8 mouse cellular contexts compared by ENCODE assay signal in genomic region chr11:69757303-69758089, GRCm38 (mm10). TPM values are rescaled to one million over a fixed set of nuclear protein-coding genes. Genes with fewer than 3 reads are reported as not detected.
DNase-seq lines count a peak whose midpoint lies in the region; ATAC-seq and TF ChIP-seq lines count a peak whose summit lies in the region.

No protein-coding gene starts in this region.

- H3K9ac ChIP-seq in heart, adult 2 months (ENCODE audit: low read depth, low read length), result peak overlapping the region; percentile 63
- H3K9ac ChIP-seq in CH12.LX (ENCODE audit: insufficient read depth, low read depth), result peak overlapping the region; percentile 50
- peak overlapping the region; percentile 77 for H3K9ac ChIP-seq in forebrain, embryonic 16.5 days (replicated peaks; ENCODE audit: low read depth, low read length)
- peak overlapping the region; percentile 88 for H3K9ac ChIP-seq in liver, postnatal 0 days (replicated peaks)

- no peak for TF ChIP-seq EP300 in heart, adult 2 months (IDR thresholded peaks at IDR 0.05; ENCODE audit: insufficient read depth, low read depth, low read length)
- TF ChIP-seq EP300 in CH12.LX (IDR thresholded peaks at IDR 0.05; ENCODE audit: low read length), result no peak
- TF ChIP-seq EP300 in liver, postnatal 0 days (IDR thresholded peaks at IDR 0.05; ENCODE audit: low read depth), result no peak

- no peaks in the 10 kb centered on the region for H3K79me2 ChIP-seq in heart, adult 2 months (replicated peaks; ENCODE audit: control insufficient read depth, insufficient read depth, low read length)
- H3K79me2 ChIP-seq in CH12.LX (replicated peaks; ENCODE audit: control insufficient read depth, extremely low read depth, insufficient read depth, poor library complexity, severe bottlenecking), result peaks cover 52% of the 10 kb centered on the region

- H3K27ac ChIP-seq in heart, adult 2 months, result peak overlapping the region; percentile 100
- peak overlapping the region; percentile 75 for H3K27ac ChIP-seq in CH12.LX (ENCODE audit: insufficient read depth, low read depth)
- peak overlapping the region; percentile 99 for H3K27ac ChIP-seq in forebrain, embryonic 16.5 days (ENCODE audit: low read length)
- peak overlapping the region; percentile 95 for H3K27ac ChIP-seq in liver, postnatal 0 days (ENCODE audit: low read depth)

- no peaks in the 10 kb centered on the region for H3K27me3 ChIP-seq in heart, adult 2 months (ENCODE audit: control insufficient read depth, insufficient read depth, low read length)
- H3K27me3 ChIP-seq in CH12.LX (replicated peaks), result no peaks in the 10 kb centered on the region
- no peaks in the 10 kb centered on the region for H3K27me3 ChIP-seq in forebrain, embryonic 16.5 days (replicated peaks; ENCODE audit: control insufficient read depth, insufficient read depth, low read length)
- H3K27me3 ChIP-seq in liver, postnatal 0 days (ENCODE audit: insufficient read depth, low read length), result no peaks in the 10 kb centered on the region

- peak overlapping the region; percentile 98 for H3K4me2 ChIP-seq in CH12.LX (ENCODE audit: insufficient read depth, low read depth, poor library complexity, severe bottlenecking)
- H3K4me2 ChIP-seq in forebrain, embryonic 16.5 days (ENCODE audit: low read length), result peak overlapping the region; percentile 57
- H3K4me2 ChIP-seq in liver, postnatal 0 days (ENCODE audit: low read depth, low read length), result peak overlapping the region; percentile 96

- H3K9me3 ChIP-seq in CH12.LX (replicated peaks; ENCODE audit: low read length), result no peaks in the 10 kb centered on the region
- no peaks in the 10 kb centered on the region for H3K9me3 ChIP-seq in forebrain, embryonic 16.5 days (ENCODE audit: control insufficient read depth, low read length)
- H3K9me3 ChIP-seq in liver, postnatal 0 days (ENCODE audit: low read length), result no peaks in the 10 kb centered on the region

- no peak for DNase-seq in heart, adult 2 months
- DNase-seq in heart, postnatal 4 days, result no peak
- DNase-seq in CH12.LX (ENCODE audit: extremely low read depth), result no peak
- no peak for DNase-seq in liver, postnatal 0 days
- DNase-seq in adrenal gland, postnatal 10 days, result no peak
- DNase-seq in frontal cortex, adult 2 months (ENCODE audit: extremely low spot score in 1 of 2, low spot score in 1 of 2), result no peak
- DNase-seq in Muller cell, postnatal 12 days (ENCODE audit: inconsistent ontology term), result no peak

- peak overlapping the region; percentile 55 for H3K4me3 ChIP-seq in heart, adult 2 months
- H3K4me3 ChIP-seq in CH12.LX (replicated peaks in 1 of 3; ENCODE audit: low read depth in 2 of 3, low read length in 2 of 3, poor library complexity in 1 of 3), result peak overlapping the region; percentile 55 to 60 (median 57)
- peak overlapping the region; percentile 48 for H3K4me3 ChIP-seq in forebrain, embryonic 16.5 days (replicated peaks; ENCODE audit: low read length)
- H3K4me3 ChIP-seq in liver, postnatal 0 days (ENCODE audit: low read depth, low read length), result peak overlapping the region; percentile 71

- peaks cover 4% of the 10 kb centered on the region; the same call in 1 of the 2 replicates for H3K4me1 ChIP-seq in heart, adult 2 months (ENCODE audit: control insufficient read depth, insufficient read depth, low read length)
- peaks cover 15 to 53% of the 10 kb centered on the region in 2 experiments for H3K4me1 ChIP-seq in CH12.LX (ENCODE audit: control insufficient read depth in 1 of 2, insufficient read depth in 2 of 2)
- H3K4me1 ChIP-seq in forebrain, embryonic 16.5 days (replicated peaks; ENCODE audit: control insufficient read depth, insufficient read depth, low read length), result peaks cover 48% of the 10 kb centered on the region
- H3K4me1 ChIP-seq in liver, postnatal 0 days (ENCODE audit: insufficient read depth), result peaks cover 38% of the 10 kb centered on the region

- TF ChIP-seq CTCF in heart, adult 2 months (IDR thresholded peaks at IDR 0.05), result no peak
- TF ChIP-seq CTCF in CH12.LX (conservative IDR thresholded peaks at IDR 0.05 in 1 of 2, IDR thresholded peaks at IDR 0.05 in 1 of 2; ENCODE audit: low read depth in 2 of 2, low read length in 2 of 2), result no peak
- no peak for TF ChIP-seq CTCF in liver, postnatal 0 days (IDR thresholded peaks at IDR 0.05; ENCODE audit: low read depth)

- in situ Hi-C loops in CH12.LX (cut with MboI; ENCODE audit: low pct_ligation_motif_present, low pct_unique_long_range_greater_than_20kb, low sequenced_read_pairs), result loop anchor here (5.0 kb wide), 1 partner anchor 35 kb away; no protein-coding TSS in a partner anchor

- intact Hi-C loops in heart, adult 2 months (cut with DNase I), result loop anchor here (1.0 to 2.0 kb wide), 6 partner anchors 45 to 163 kb away; partner anchors contain the start of genes Eif5a, Senp3 and Tmem256

- H3K36me3 ChIP-seq in heart, adult 2 months (ENCODE audit: control insufficient read depth, insufficient read depth, low read length), result peaks cover 7% of the 10 kb centered on the region
- peaks cover 0 to 16% of the 10 kb centered on the region in 2 experiments for H3K36me3 ChIP-seq in CH12.LX (replicated peaks in 1 of 2; ENCODE audit: control insufficient read depth in 1 of 2, insufficient read depth in 1 of 2, low read length in 1 of 2)
- H3K36me3 ChIP-seq in forebrain, embryonic 16.5 days (ENCODE audit: control insufficient read depth, insufficient read depth), result no peaks in the 10 kb centered on the region
- 0 out of 2 replicates have a peak, but pooled peaks cover 5% of the 10 kb centered on the region for H3K36me3 ChIP-seq in liver, postnatal 0 days (replicated peaks; ENCODE audit: insufficient read depth, low read length)

- no peak for TF ChIP-seq POLR2A in heart, adult 2 months (IDR thresholded peaks at IDR 0.05; ENCODE audit: insufficient read depth, low read depth, low read length)
- no peak for TF ChIP-seq POLR2A in CH12.LX (IDR thresholded peaks at IDR 0.05; ENCODE audit: low read depth, low read length)

- dilution Hi-C loops in CH12.LX (cut with MboI; ENCODE audit: extremely low pct_ligation_motif_present, extremely low pct_unique_long_range_greater_than_20kb, low sequenced_read_pairs), result no loop called here

- WGBS in heart, adult 2 months, result 29% methylated on average over 9 of the region's 9 CpGs
- WGBS in forebrain, embryonic 16.5 days, result 44% methylated on average over 9 of the region's 9 CpGs
- 45% methylated on average over 9 of the region's 9 CpGs for WGBS in liver, postnatal 0 days (ENCODE audit: insufficient replicate concordance)

- ATAC-seq in forebrain, embryonic 16.5 days, result no peak
- ATAC-seq in liver, postnatal 0 days, result no peak

- no peak for TF ChIP-seq RAD21 in CH12.LX (IDR thresholded peaks at IDR 0.05; ENCODE audit: low read depth, low read length)

RNA-seq across cellular contexts. Expression of gene Polr2a, which starts 0.9 kb away (rescaled TPM):
- 10 to 100 TPM; 25.3 to 30.4 TPM for total RNA-seq in heart, adult 2 months (2021)
- polyA plus RNA-seq in heart, adult 2 months (2012; rRNA removed), result 15.6 and 20.2 TPM in 2 replicates
- total RNA-seq in heart, postnatal 4 days (2021), result 10 to 100 TPM; 53.7 TPM
- 44.5 and 45.0 TPM in 2 replicates for total RNA-seq in CH12.LX (2012; rRNA removed)
- 10.3 and 14.8 TPM in 2 replicates for total RNA-seq in CH12.LX (2014; rRNA removed)
- polyA plus RNA-seq in CH12.LX (2012; ENCODE audit: insufficient read length, low read depth), result 137 and 162 TPM in 2 replicates
- 16.4 and 18.1 TPM in 2 replicates for polyA plus RNA-seq in forebrain, embryonic 16.5 days (2015; fragmentation: Nextera tagmentation; extraction: Ambion mirVana)
- 6.6 and 6.8 TPM in 2 replicates for polyA plus RNA-seq in liver, postnatal 0 days (2015; fragmentation: Nextera tagmentation; extraction: Ambion mirVana)
- total RNA-seq in adrenal gland, postnatal 10 days (2021), result 10 to 100 TPM; 53.9 to 67.5 TPM
- polyA plus RNA-seq in frontal cortex, adult 2 months (2012; rRNA removed), result 30.9 and 32.6 TPM in 2 replicates

RNA-seq across cellular contexts. Expression of gene Slc35g3, which starts 4.3 kb away (rescaled TPM):
- total RNA-seq in heart, adult 2 months (2021), result not detected
- 0.35 TPM in 1 of 2 replicates, not detected in the other for polyA plus RNA-seq in heart, adult 2 months (2012; rRNA removed)
- not detected for total RNA-seq in heart, postnatal 4 days (2021)
- not detected in 2 replicates for total RNA-seq in CH12.LX (2012; rRNA removed)
- total RNA-seq in CH12.LX (2014; rRNA removed), result not detected in 2 replicates
- polyA plus RNA-seq in CH12.LX (2012; ENCODE audit: insufficient read length, low read depth), result not detected in 2 replicates
- 0.16 and 0.18 TPM in 2 replicates for polyA plus RNA-seq in forebrain, embryonic 16.5 days (2015; fragmentation: Nextera tagmentation; extraction: Ambion mirVana)
- polyA plus RNA-seq in liver, postnatal 0 days (2015; fragmentation: Nextera tagmentation; extraction: Ambion mirVana), result not detected in 2 replicates
- total RNA-seq in adrenal gland, postnatal 10 days (2021), result not detected
- not detected in 2 replicates for polyA plus RNA-seq in frontal cortex, adult 2 months (2012; rRNA removed)

RNA-seq across cellular contexts. Expression of gene Zbtb4, which starts 8.2 kb away (rescaled TPM):
- 10 to 100 TPM; 42.9 to 47.9 TPM for total RNA-seq in heart, adult 2 months (2021)
- 19.8 and 25.4 TPM in 2 replicates for polyA plus RNA-seq in heart, adult 2 months (2012; rRNA removed)
- total RNA-seq in heart, postnatal 4 days (2021), result 10 to 100 TPM; 34.1 to 36.8 TPM
- 3.4 TPM in 2 replicates for total RNA-seq in CH12.LX (2012; rRNA removed)
- 0.75 and 0.77 TPM in 2 replicates for total RNA-seq in CH12.LX (2014; rRNA removed)
- polyA plus RNA-seq in CH12.LX (2012; ENCODE audit: insufficient read length, low read depth), result 2.3 and 3.0 TPM in 2 replicates
- polyA plus RNA-seq in forebrain, embryonic 16.5 days (2015; fragmentation: Nextera tagmentation; extraction: Ambion mirVana), result 3.3 and 3.6 TPM in 2 replicates
- 0.67 and 0.75 TPM in 2 replicates for polyA plus RNA-seq in liver, postnatal 0 days (2015; fragmentation: Nextera tagmentation; extraction: Ambion mirVana)
- total RNA-seq in adrenal gland, postnatal 10 days (2021), result 10 to 100 TPM; 35.5 to 41.2 TPM
- polyA plus RNA-seq in frontal cortex, adult 2 months (2012; rRNA removed), result 45.7 and 51.4 TPM in 2 replicates

RNA-seq across cellular contexts. Expression of gene Chrnb1, which starts 38.2 kb away (rescaled TPM):
- 1 to 10 TPM; 4.1 TPM for total RNA-seq in heart, adult 2 months (2021)
- polyA plus RNA-seq in heart, adult 2 months (2012; rRNA removed), result 10.3 and 16.4 TPM in 2 replicates
- total RNA-seq in heart, postnatal 4 days (2021), result 1 to 10 TPM; 3.1 to 5.1 TPM
- 2.1 and 2.2 TPM in 2 replicates for total RNA-seq in CH12.LX (2012; rRNA removed)
- total RNA-seq in CH12.LX (2014; rRNA removed), result 1.9 TPM in 2 replicates
- 5.9 and 6.6 TPM in 2 replicates for polyA plus RNA-seq in CH12.LX (2012; ENCODE audit: insufficient read length, low read depth)
- 1.2 TPM in 2 replicates for polyA plus RNA-seq in forebrain, embryonic 16.5 days (2015; fragmentation: Nextera tagmentation; extraction: Ambion mirVana)
- 0.73 and 0.76 TPM in 2 replicates for polyA plus RNA-seq in liver, postnatal 0 days (2015; fragmentation: Nextera tagmentation; extraction: Ambion mirVana)
- 1 to 10 TPM; 2.3 to 7.9 TPM for total RNA-seq in adrenal gland, postnatal 10 days (2021)
- polyA plus RNA-seq in frontal cortex, adult 2 months (2012; rRNA removed), result 1.4 and 1.9 TPM in 2 replicates

RNA-seq across cellular contexts. Expression of gene Fgf11, which starts 44.2 kb away (rescaled TPM):
- 1 to 10 TPM; 1.9 to 2.5 TPM for total RNA-seq in heart, adult 2 months (2021)
- 3.3 and 4.3 TPM in 2 replicates for polyA plus RNA-seq in heart, adult 2 months (2012; rRNA removed)
- total RNA-seq in heart, postnatal 4 days (2021), result 1 to 10 TPM; 3.1 to 3.7 TPM
- 0.92 and 0.93 TPM in 2 replicates for total RNA-seq in CH12.LX (2012; rRNA removed)
- total RNA-seq in CH12.LX (2014; rRNA removed), result 1.6 and 1.8 TPM in 2 replicates
- 3.7 and 3.9 TPM in 2 replicates for polyA plus RNA-seq in CH12.LX (2012; ENCODE audit: insufficient read length, low read depth)
- 5.2 and 5.9 TPM in 2 replicates for polyA plus RNA-seq in forebrain, embryonic 16.5 days (2015; fragmentation: Nextera tagmentation; extraction: Ambion mirVana)
- 0.04 and 0.07 TPM in 2 replicates for polyA plus RNA-seq in liver, postnatal 0 days (2015; fragmentation: Nextera tagmentation; extraction: Ambion mirVana)
- 1 to 10 TPM; 2.4 to 3.8 TPM for total RNA-seq in adrenal gland, postnatal 10 days (2021)
- 18.4 and 22.0 TPM in 2 replicates for polyA plus RNA-seq in frontal cortex, adult 2 months (2012; rRNA removed)
